Mouse (Mus musculus) megakaryocyte, embryonic 14.5 days (primary cell): ENCODE data around the gene Asl.

Experiments used
- FLI1 ChIP-seq: IDR thresholded peaks from 2 replicates; pipeline ENCODE4 v1.6.1; 2012; ENCODE audit warnings: low read length, inconsistent platforms, mixed read lengths
- GATA1 ChIP-seq: IDR thresholded peaks from 3 replicates; pipeline ENCODE4 v1.6.1; 2012; ENCODE audit warnings: mixed read lengths, low read length, inconsistent platforms, borderline replicate concordance

GRCm38 (mm10) chr5:129977768-129978167, 51.3 kb downstream of the Asl start:
- no peak for TF ChIP-seq GATA1
- TF ChIP-seq FLI1 = no peak
